Mouse (Mus musculus) embryonic facial prominence, embryonic 11.5 days (tissue): ENCODE measurements around the gene Eipr1. TPM values are rescaled to one million over a fixed set of nuclear protein-coding genes. Genes with fewer than 3 reads are reported as not detected.

Source experiments
- ATAC-seq: fragments of 200-750 bp; cut with Nextera tagmentation; replicated peaks from 2 replicates; pipeline ENCODE4 v1.8.0; 2017; ENCODE audit warnings: low read depth; ENCODE audit not compliant: insufficient number of reproducible peaks, low FRiP score, low TSS enrichment
- DNase-seq: peaks from one replicate; pipeline ENCODE4 v3.0.0-alpha.2; 2015; ENCODE audit warnings: low spot score
- H3K27ac ChIP-seq: fragments of 300-500 bp; sonication (generic); replicated peaks from 2 replicates; pipeline ENCODE4 v1.5.1; 2014; ENCODE audit warnings: mild to moderate bottlenecking, low read depth, low read length, control low read depth
- H3K27me3 ChIP-seq: fragments of 300-500 bp; sonication (generic); 2 replicates; pipeline ENCODE4 v1.6.1; 2014; ENCODE audit warnings: mild to moderate bottlenecking, low read length, moderate library complexity, mixed read lengths; ENCODE audit not compliant: control insufficient read depth, insufficient read depth
- H3K36me3 ChIP-seq: fragments of 300-500 bp; sonication (generic); replicated peaks from 2 replicates; pipeline ENCODE4 v1.6.1; 2014; ENCODE audit warnings: low read depth, mild to moderate bottlenecking, low read length, moderate library complexity, mixed read lengths; ENCODE audit not compliant: control insufficient read depth, insufficient read depth
- H3K4me1 ChIP-seq: fragments of 300-500 bp; sonication (generic); 2 replicates; pipeline ENCODE4 v1.6.1; 2014; ENCODE audit warnings: low read length, mixed read lengths; ENCODE audit not compliant: control insufficient read depth, insufficient read depth
- H3K4me2 ChIP-seq: fragments of 300-500 bp; sonication (generic); 2 replicates; pipeline ENCODE4 v1.6.1; 2014; ENCODE audit warnings: low read depth, mild to moderate bottlenecking, control low read depth, low read length, moderate library complexity
- H3K4me3 ChIP-seq: fragments of 300-500 bp; sonication (generic); 2 replicates; pipeline ENCODE4 v1.5.1; 2014; ENCODE audit warnings: low read depth, low read length, control low read depth
- H3K9ac ChIP-seq: fragments of 300-500 bp; sonication (generic); replicated peaks from 2 replicates; pipeline ENCODE4 v1.6.1; 2014; ENCODE audit warnings: mild to moderate bottlenecking, control low read depth, low read length
- H3K9me3 ChIP-seq: fragments of 300-500 bp; sonication (generic); replicated peaks from 2 replicates; pipeline ENCODE4 v1.6.1; 2016; ENCODE audit warnings: mild to moderate bottlenecking, low read length, inconsistent platforms, mixed read lengths; ENCODE audit not compliant: control insufficient read depth
- WGBS: fragments of 180-500 bp; shearing (Covaris S2); extraction: QIAGEN DNeasy Blood & Tissue Kit; methylation state at CpG from one replicate; pipeline ENCODE4 v1.1.7; 2014; 5-methylcytosine and 5-hydroxymethylcytosine counted together
- polyA plus RNA-seq: library from polyadenylated mRNA; unstranded; fragments of >200 nt; fragmentation: Nextera tagmentation; extraction: Ambion mirVana; gene quantifications from 2 replicates; pipeline ENCODE4 v1.2.1, GENCODE M21; 2014

The Eipr1 gene
- polyA plus RNA-seq, 1 experiment from 2014 or later: 33.9 TPM

DNA sequence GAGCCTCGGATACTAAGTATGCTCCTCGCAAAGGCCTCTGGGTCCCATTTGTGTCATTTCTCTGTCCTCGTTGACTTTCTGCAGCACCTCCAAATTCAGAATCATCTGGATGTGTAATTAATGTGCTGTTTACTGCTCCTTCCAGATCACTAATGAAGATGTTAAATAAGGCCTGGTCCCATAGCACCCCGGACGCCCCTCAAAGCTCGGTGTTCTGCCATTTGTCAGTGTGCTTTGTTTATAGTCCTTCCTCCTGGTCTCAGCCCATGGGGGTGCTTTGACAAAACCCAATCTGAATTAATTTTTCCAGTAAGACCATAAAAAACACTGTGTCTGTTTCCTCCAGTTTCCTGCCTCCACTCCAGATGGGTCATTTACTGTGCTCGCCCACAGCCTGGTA lies 28.6 kb downstream of the Eipr1 start:
- no peaks in the 10 kb centered on the region for H3K36me3 ChIP-seq
- no peak overlapping the region for H3K9ac ChIP-seq
- WGBS: 93% methylated on average over 7 of the region's 7 CpGs
- DNase-seq: no peak
- no peaks in the 10 kb centered on the region for H3K4me1 ChIP-seq
- H3K27ac ChIP-seq: no peak overlapping the region
- no peak for ATAC-seq
- no peak overlapping the region for H3K4me3 ChIP-seq
- no peaks in the 10 kb centered on the region for H3K27me3 ChIP-seq
- no peak overlapping the region for H3K4me2 ChIP-seq
- H3K9me3 ChIP-seq: no peaks in the 10 kb centered on the region

DNA sequence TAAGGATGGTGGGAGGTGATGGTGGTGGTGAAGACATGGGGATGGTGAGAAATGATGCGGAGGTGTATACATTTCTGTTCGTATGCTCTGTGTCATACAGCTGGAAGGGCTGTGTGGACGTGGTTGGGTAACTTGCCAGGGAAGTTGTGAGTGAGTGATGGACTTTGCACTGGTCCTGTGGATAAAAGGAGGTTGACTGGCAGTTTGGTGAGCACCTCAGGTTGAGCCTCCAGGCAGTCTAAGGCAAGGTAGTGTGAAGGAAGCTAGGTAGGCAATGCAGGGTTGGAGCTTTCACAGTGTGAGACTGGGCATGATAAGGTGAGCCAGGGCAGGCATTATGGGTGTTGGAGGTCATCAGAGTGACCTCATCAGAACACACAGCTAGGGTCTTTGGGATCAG lies 31.0 kb downstream of the Eipr1 start:
- H3K27ac ChIP-seq: no peak overlapping the region
- WGBS: 85% methylated on average over 3 of the region's 3 CpGs

DNA sequence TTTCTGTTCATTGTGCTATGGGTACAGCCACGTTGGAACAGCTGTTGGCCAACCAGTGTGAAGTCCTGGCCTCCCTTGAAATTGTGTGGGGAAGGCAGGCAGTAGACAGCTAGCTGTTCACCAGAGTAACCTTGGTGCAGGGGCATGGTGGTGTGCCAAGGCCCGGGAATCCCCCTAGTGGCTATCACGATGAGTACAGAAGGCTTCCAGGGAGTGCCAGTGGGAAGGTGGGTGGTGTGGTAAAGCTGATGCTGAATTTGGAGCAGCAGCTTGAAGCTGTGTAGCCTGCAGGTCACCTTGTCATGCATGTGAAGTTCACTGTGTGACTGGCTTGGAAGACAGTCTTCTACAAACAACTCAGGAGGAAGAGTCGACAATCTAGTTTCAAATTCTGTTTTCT lies 32.8 kb downstream of the Eipr1 start:
- no peaks in the 10 kb centered on the region for H3K4me1 ChIP-seq
- no peaks in the 10 kb centered on the region for H3K27me3 ChIP-seq
- no peak for DNase-seq
- H3K4me2 ChIP-seq: no peak overlapping the region
- no peak for ATAC-seq
- H3K9me3 ChIP-seq: no peaks in the 10 kb centered on the region
- H3K9ac ChIP-seq: no peak overlapping the region
- H3K4me3 ChIP-seq: no peak overlapping the region
- H3K27ac ChIP-seq: no peak overlapping the region
- 31% methylated on average over 4 of the region's 4 CpGs for WGBS
- H3K36me3 ChIP-seq: no peaks in the 10 kb centered on the region

More for the DNA sequence above, 31.0 kb downstream of the Eipr1 start:
- DNase-seq (no peak), ATAC-seq (no peak)
- Histone ChIP-seq H3K9ac (no peak overlapping the region), H3K9me3 (no peaks in the 10 kb centered on the region), H3K4me1 (no peaks in the 10 kb centered on the region), H3K4me2 (no peak overlapping the region), H3K36me3 (no peaks in the 10 kb centered on the region), H3K4me3 (no peak overlapping the region), H3K27me3 (no peaks in the 10 kb centered on the region)

DNA sequence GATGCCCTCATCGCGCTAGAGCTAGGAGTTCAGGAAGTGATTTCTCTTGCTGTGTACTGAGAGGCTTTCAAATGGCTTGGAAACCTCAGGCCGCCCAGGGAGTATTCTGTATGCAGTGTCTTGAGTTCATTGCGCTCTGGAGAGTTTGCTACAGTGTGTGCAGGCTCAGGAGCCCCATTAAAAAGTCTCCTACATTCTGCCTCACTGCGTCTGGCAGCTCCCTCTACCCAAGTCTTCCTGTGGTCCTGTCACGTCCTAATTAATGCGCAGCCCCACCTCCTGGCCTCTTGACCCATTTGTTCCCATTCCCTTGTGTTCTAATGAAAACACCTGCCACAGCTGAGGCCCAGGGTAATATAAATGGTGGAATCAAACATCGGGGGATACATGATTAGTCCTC lies 33.3 kb downstream of the Eipr1 start:
- Histone ChIP-seq H3K27ac (no peak overlapping the region), H3K27me3 (no peaks in the 10 kb centered on the region), H3K9me3 (no peaks in the 10 kb centered on the region), H3K4me2 (no peak overlapping the region), H3K36me3 (no peaks in the 10 kb centered on the region), H3K4me3 (no peak overlapping the region), H3K9ac (no peak overlapping the region), H3K4me1 (no peaks in the 10 kb centered on the region)
- WGBS: 43% methylated on average over 8 of the region's 8 CpGs
- peak; percentile 11 for DNase-seq
- 0 out of 2 replicates have a peak, but pooled peaks have one; percentile 61 for ATAC-seq

DNA sequence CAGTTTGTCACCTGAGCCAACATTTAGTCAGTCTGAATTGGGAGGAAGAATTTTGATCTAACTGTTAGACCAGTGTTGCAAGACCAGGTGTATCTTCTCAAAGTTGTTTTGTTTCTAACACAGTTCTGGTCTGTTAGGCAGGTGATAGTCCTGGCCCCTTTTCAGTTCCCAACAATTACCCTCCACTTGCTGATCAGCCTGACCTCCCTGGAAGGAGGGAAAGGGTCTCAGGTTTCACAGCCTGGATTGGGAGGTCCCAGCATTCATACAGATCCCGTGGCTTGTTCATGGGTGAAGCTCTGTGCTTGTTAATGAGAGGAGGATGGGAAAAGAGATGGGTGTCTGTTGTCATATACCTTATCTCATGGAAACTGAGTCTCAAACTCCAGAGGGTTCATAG lies 33.7 kb downstream of the Eipr1 start:
- no peak overlapping the region for H3K9ac ChIP-seq
- DNase-seq: peak; percentile 62
- no peaks in the 10 kb centered on the region for H3K4me1 ChIP-seq
- no peak overlapping the region for H3K27ac ChIP-seq
- H3K36me3 ChIP-seq: no peaks in the 10 kb centered on the region
- H3K9me3 ChIP-seq: no peaks in the 10 kb centered on the region
- no peaks in the 10 kb centered on the region for H3K27me3 ChIP-seq
- 0% methylated on average over 1 of the region's 1 CpGs for WGBS
- ATAC-seq: no peak; the same call in 1 of the 2 replicates
- H3K4me3 ChIP-seq: no peak overlapping the region
- no peak overlapping the region for H3K4me2 ChIP-seq

DNA sequence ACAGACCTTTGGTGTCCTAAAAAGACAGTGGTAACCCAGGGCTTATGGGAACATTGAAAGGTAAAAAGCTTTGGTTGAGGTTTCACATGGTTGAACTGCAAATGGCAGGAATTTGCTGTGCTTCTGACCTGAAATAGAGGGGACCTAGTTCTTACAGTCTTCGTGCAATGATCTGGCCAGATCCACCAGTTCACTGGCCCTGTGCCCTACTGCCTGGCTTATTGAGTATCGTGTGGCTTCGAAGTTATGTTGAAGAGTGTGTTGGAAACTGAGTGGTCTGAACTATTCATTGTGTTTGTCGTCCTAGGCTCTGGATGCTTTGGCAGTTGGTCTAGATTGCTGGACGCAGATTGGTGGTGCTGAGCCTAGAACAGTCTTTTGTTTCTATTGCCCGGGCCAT lies 34.7 kb downstream of the Eipr1 start:
- H3K27ac ChIP-seq: no peak overlapping the region
- WGBS: 95% methylated on average over 6 of the region's 6 CpGs
- H3K4me2 ChIP-seq: no peak overlapping the region
- ATAC-seq: no peak
- H3K27me3 ChIP-seq: no peaks in the 10 kb centered on the region
- no peaks in the 10 kb centered on the region for H3K9me3 ChIP-seq
- DNase-seq: no peak
- H3K9ac ChIP-seq: no peak overlapping the region
- H3K4me3 ChIP-seq: no peak overlapping the region
- no peaks in the 10 kb centered on the region for H3K36me3 ChIP-seq
- no peaks in the 10 kb centered on the region for H3K4me1 ChIP-seq

DNA sequence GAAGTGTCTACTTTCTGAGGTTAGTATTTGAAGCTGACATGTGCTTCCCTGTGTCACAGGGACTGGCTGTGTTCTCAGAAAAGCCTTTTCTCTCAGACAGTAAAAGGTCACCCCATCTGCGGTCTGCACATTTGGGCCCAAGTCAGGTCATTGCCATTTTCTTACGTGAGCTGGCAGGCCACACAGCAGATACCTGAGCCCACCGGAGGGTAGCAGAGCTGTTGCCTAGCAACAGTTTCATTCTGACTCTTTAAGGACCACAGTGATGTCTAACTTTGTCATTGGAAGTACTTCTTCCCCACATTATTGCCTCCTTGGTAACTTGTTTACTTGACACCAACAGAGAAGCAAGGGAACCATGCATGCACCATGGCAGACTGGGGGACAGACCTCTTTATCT lies 41.0 kb downstream of the Eipr1 start:
- 76% methylated on average over 3 of the region's 3 CpGs for WGBS
- Histone ChIP-seq H3K27ac (no peak overlapping the region), H3K9me3 (no peaks in the 10 kb centered on the region), H3K36me3 (no peaks in the 10 kb centered on the region), H3K9ac (no peak overlapping the region), H3K4me3 (no peak overlapping the region), H3K27me3 (no peaks in the 10 kb centered on the region), H3K4me2 (no peak overlapping the region), H3K4me1 (no peaks in the 10 kb centered on the region)
- no peak for DNase-seq
- no peak for ATAC-seq

DNA sequence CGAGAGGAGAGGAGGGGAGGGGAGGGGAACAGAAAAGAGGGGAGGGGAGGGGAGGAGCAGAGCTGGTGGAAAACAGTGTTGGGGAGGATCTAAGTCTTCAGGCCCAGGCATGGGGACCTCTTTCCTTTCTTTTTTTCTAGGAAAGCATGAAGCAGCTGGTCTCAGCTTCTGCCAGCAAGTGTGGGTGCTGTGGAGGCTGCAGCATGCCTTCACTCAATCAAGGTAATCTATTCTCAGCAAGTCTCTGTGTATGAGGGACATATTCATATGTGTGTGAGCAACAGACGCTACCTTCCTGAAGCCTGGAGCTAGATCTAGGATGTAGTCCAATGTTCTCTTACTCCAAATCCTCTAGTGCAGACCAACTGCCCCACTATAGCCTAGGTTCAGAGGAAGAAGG lies 42.1 kb downstream of the Eipr1 start:
- Histone ChIP-seq H3K4me2 (no peak overlapping the region), H3K4me1 (no peaks in the 10 kb centered on the region), H3K27me3 (no peaks in the 10 kb centered on the region), H3K9ac (no peak overlapping the region), H3K4me3 (no peak overlapping the region), H3K9me3 (no peaks in the 10 kb centered on the region), H3K27ac (no peak overlapping the region), H3K36me3 (no peaks in the 10 kb centered on the region)
- 57% methylated on average over 2 of the region's 2 CpGs for WGBS
- ATAC-seq (no peak), DNase-seq (no peak)
